Mouse (Mus musculus): Measurements from ENCODE around the gene Rpl10a. TPM values are rescaled to one million over a fixed set of nuclear protein-coding genes. Genes with fewer than 3 reads are reported as not detected.
"Not testable (repeated sequence)": the region's sequence is repeated elsewhere in the genome, so short reads cannot be mapped to it uniquely, and the experiment has no call there.

The Rpl10a gene
- polyA plus RNA-seq, 3 experiments from 2014 or later = 514 to 941 (median 691) TPM

GRCm38 (mm10) chr17:28331241-28332112 is 3.2 kb downstream of the Rpl10a start:
- ATAC-seq = no peak

DNA sequence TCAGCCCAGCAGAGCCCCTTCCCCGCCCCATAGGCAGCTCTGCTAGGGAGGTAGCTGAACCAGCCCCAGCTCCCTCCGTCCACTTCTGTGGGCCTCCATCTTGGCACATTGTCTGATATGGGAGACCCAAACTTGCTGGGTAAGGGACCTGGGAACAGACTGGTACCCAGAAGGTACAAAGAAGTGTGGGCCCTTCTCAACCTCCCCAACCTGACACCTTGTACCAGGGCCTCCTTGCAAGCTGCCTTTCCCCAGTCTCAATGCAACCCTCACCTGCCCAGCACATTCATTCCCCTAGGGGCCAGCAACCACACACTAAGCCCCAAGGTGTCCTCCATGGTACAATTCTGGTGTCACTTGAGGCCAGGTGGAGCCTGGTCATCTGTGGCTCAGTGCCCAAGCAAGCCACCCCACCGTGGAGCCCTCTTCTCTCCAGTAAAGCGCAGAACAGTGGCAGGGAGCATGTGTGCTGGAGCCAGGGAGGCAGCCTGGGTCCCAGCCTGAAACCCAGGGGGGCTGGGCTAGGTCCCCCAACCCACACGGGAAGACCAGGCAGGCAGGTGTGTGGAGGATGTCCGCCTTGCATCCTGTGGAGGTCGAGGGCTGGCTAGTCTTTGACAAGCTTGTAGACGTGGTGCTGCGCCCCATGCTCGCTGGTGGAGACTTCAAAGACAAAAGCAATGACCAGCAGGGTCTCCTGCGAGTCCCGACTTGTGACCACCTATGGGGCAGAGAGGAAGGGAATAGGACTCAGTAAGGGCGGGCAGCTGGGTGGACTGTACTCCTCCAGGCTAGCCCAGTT is 4.0 kb downstream of the Rpl10a start:
- no peak for ATAC-seq

DNA sequence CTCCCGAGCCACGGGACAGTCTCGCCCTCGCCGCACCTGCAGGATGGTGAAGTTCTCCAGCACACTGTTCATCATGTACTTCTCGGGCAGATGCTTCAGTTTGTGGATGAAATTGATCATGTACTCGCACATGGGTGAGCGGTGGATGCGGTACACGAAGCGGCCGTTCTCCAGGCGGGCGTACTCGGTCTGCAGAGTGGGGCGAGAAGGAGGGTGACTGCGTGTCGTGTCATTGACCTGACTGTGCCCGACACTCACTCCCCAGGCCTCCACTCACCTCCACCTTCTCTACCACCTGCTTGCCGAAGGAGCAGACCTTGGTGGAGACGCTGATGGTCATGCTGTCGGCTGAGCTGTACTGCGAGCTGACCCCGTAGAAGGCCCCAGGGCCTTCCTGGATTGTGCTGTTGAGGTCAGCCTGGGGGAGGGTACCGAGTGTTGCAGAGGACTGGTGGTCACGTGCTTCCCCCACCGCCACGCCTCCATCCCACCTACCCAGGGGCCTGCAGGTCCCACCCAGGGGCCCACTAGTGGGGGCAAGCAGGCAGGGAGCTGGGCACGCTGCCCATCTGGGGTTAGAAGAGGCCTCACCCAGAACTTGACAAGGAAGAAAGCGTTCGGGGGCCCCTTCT is 4.8 kb downstream of the Rpl10a start:
- ATAC-seq = no peak

DNA sequence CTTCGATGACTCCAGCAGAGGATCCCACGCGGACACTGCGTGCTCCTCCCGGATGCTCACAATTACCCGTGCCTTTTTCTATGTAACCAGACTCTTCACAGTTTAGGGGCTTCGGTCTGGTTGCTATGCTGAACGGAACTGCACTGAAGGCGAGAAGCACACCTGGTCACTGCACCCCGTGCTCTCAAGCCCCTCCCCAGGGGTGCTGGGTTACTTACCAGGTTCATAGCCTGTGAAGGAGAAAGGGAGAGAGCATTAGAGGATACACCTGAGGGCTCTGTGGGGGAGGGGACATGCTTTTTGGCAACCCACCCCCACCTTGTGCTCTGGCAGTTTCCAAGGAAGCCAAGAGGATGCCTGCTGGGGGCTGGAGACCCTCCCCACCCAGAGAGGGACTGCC is 7.0 kb downstream of the Rpl10a start:
- ATAC-seq = no peak

GRCm38 (mm10) chr17:28337547-28337946 is 9.3 kb downstream of the Rpl10a start:
- ATAC-seq = no peak

GRCm38 (mm10) chr17:28340578-28340977 is 12.3 kb downstream of the Rpl10a start:
- no peak for ATAC-seq

GRCm38 (mm10) chr17:28341091-28341490 is 12.8 kb downstream of the Rpl10a start:
- no peak for ATAC-seq

GRCm38 (mm10) chr17:28344050-28344607 is 15.9 kb downstream of the Rpl10a start:
- ATAC-seq = no peak

- no peak for ATAC-seq
Measured at GRCm38 (mm10) chr17:28344670-28345069, 16.4 kb downstream of the Rpl10a start.

- no peak for ATAC-seq
Measured at GRCm38 (mm10) chr17:28345271-28345721, 17.0 kb downstream of the Rpl10a start.

DNA sequence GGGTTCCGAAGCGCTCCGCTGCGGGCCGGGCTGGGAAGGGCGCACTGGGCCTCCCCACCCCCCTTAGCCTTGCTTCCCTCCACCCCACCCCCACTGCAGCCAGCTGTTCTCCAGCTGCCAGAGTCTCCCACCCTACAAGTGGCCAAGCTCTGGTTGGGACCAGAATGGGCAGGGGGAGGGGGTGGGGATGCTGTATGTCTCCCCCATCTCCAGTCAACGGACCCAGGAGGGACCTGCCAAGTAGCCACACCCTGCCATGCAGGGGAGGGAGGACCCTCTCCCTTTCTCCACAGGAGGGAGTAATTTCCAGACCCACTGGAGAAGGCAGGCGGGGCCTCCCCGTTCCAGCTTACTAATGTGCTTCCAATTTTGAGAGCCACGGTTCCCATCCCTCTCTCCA is 17.6 kb downstream of the Rpl10a start:
- ATAC-seq = no peak

DNA sequence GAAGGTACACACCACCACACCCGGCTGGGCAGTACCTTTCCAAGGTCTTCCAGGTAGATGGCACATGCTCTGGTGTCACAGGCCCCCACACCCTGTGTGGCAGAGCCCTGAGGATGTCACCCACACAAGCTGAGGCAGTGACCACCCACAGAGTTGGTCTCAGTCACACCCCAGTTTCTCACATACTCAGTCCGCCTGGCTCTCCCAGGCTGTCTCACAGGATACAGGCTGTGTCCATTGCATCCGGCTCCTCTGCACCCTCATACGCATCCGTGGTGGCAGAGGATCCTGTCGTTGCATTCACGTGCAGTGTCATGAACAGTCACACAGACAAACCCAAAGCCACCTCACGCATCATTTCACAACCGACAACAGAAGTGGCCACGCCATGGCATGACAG is 19.1 kb downstream of the Rpl10a start:
- ATAC-seq = no peak

DNA sequence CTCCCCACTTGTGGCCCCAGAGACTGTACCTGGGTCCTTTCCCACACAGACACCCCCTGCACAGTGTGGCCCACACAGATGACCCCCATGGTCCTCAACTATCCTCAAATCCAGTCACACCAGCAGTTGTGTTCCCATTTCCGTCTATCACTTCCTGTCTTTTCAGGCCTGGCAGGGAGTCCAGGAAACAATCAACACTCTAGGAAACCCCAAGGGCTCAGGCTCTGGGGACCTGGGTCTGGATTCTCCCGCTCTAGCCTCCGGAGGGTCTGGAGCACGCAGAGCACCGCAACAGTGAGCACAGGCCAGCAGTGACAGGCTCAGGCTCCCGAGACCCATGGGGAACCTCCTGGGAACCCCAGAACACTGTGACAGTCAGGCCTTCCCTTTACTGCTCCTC is 19.9 kb downstream of the Rpl10a start:
- no peak for ATAC-seq

GRCm38 (mm10) chr17:28349264-28349880 is 21.1 kb downstream of the Rpl10a start:
- ATAC-seq = no peak

GRCm38 (mm10) chr17:28349901-28350465 is 21.7 kb downstream of the Rpl10a start:
- ATAC-seq = no peak

- peak; percentile 32 for ATAC-seq
Measured at GRCm38 (mm10) chr17:28350466-28351352, 22.4 kb downstream of the Rpl10a start, which contains the start of gene Tead3. Gene Tead3, minus strand, starts transcription at chr17:28350817.

- ATAC-seq = no peak
Measured at GRCm38 (mm10) chr17:28351353-28351890, 23.2 kb downstream of the Rpl10a start.

GRCm38 (mm10) chr17:28352018-28352417 is 23.7 kb downstream of the Rpl10a start:
- no peak for ATAC-seq

DNA sequence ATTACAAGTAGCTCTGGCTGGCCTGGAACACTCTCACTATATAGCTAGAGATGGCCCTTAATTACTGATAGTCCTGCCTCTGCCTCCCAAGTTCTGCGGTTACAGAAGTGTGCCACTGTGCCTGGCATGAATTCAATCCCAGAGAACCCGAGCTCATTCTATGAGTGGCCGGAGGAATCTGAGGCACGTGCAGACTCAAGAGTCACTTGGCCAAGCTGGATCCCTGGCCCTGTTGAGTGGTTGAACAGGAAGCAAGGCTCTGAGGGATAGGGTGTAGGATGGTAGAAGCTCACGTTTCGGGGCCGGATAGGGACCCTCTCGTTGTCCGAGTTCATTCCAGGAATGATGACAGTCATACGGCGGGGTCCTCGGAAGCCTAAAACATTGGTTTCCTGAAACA is 27.6 kb downstream of the Rpl10a start:
- no peak for ATAC-seq

GRCm38 (mm10) chr17:28358576-28359261 is 30.4 kb downstream of the Rpl10a start:
- ATAC-seq = not testable (repeated sequence)

Measured in inflammation-experienced regulatory T-cells, adult 6 months (primary cell).